Mouse (Mus musculus) small intestine, adult 2 months (tissue): ENCODE results near the gene Aasdh. TPM values are rescaled to one million over a fixed set of nuclear protein-coding genes. Genes with fewer than 3 reads are reported as not detected.
"Not testable (repeated sequence)": the region's sequence is repeated elsewhere in the genome, so short reads cannot be mapped to it uniquely, and the experiment has no call there.

Experiments used
- H3K27ac ChIP-seq: fragments of 200-500 bp; 2 replicates; pipeline ENCODE4 v1.5.1; 2012; ENCODE audit warnings: low read depth, low read length, control low read depth, inconsistent platforms; ENCODE audit not compliant: insufficient read depth
- H3K27me3 ChIP-seq: fragments of 200-500 bp; 2 replicates; pipeline ENCODE4 v1.6.1; 2012; ENCODE audit warnings: mild to moderate bottlenecking, moderate library complexity, low read length, inconsistent platforms; ENCODE audit not compliant: control insufficient read depth, insufficient read depth
- H3K36me3 ChIP-seq: fragments of 200-500 bp; 2 replicates; pipeline ENCODE4 v1.6.1; 2012; ENCODE audit warnings: mild to moderate bottlenecking, low read length, control low read depth, inconsistent platforms; ENCODE audit not compliant: control insufficient read depth, insufficient read depth
- H3K4me1 ChIP-seq: fragments of 200-500 bp; 2 replicates; pipeline ENCODE4 v1.6.1; 2012; ENCODE audit warnings: low read length, inconsistent platforms, mixed read lengths; ENCODE audit not compliant: control insufficient read depth, insufficient read depth, insufficient read length
- H3K4me3 ChIP-seq: fragments of 200-500 bp; 2 replicates; pipeline ENCODE4 v1.5.1; 2012; ENCODE audit warnings: low read depth, mild to moderate bottlenecking, control low read depth, inconsistent platforms, low read length, moderate library complexity
- CTCF ChIP-seq: fragments of 200-500 bp; IDR thresholded peaks from 2 replicates; pipeline ENCODE4 v1.5.1; 2012; ENCODE audit warnings: low read depth, mild to moderate bottlenecking, control low read depth, inconsistent platforms, low read length, moderate library complexity, mixed read lengths; ENCODE audit not compliant: insufficient replicate concordance, insufficient read length; ENCODE audit errors: extremely low read depth
- POLR2A ChIP-seq: fragments of 200-500 bp; IDR thresholded peaks from 2 replicates; pipeline ENCODE4 v1.6.1; 2012; ENCODE audit warnings: low read depth, mild to moderate bottlenecking, control low read depth, inconsistent platforms, low read length, moderate library complexity
- WGBS: fragments of 180-500 bp; shearing (Covaris S2); methylation state at CpG from one replicate; pipeline ENCODE4 v1.1.7; 2018; 5-methylcytosine and 5-hydroxymethylcytosine counted together
- polyA plus RNA-seq: library from polyadenylated mRNA; depleted of rRNA; stranded (reverse); fragments of >200 nt; gene quantifications from 2 replicates; pipeline ENCODE4 v1.2.3, GENCODE M21; 2012

Aasdh gene
- polyA plus RNA-seq, 1 experiment: 2.2 TPM

DNA sequence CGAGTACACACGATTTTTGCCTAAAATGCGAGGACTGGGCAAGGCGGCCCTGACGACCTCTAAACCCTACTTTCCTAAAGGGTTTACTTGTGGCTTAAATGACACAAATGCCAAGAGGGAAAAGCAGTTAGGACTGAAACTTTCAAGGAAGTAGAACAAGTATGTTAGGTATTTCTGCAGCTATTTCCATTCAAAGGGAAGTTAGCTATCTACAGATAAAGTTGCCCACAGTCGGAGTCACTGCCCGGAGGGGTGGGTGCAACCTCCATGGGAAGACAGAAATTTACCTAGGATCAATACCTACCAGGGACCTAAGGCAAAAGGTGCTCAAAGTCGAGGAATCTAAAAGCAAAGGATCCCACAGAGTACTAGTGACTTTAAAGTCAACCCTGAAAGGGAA lies 34.4 kb upstream of the Aasdh start:
- Histone ChIP-seq H3K27me3 (no peaks in the 10 kb centered on the region), H3K27ac (no peak overlapping the region), H3K4me1 (no peaks in the 10 kb centered on the region), H3K36me3 (no peaks in the 10 kb centered on the region), H3K4me3 (no peak overlapping the region)
- WGBS: 87% methylated on average over 8 of the region's 8 CpGs
- TF ChIP-seq CTCF (no peak), POLR2A (no peak)

DNA sequence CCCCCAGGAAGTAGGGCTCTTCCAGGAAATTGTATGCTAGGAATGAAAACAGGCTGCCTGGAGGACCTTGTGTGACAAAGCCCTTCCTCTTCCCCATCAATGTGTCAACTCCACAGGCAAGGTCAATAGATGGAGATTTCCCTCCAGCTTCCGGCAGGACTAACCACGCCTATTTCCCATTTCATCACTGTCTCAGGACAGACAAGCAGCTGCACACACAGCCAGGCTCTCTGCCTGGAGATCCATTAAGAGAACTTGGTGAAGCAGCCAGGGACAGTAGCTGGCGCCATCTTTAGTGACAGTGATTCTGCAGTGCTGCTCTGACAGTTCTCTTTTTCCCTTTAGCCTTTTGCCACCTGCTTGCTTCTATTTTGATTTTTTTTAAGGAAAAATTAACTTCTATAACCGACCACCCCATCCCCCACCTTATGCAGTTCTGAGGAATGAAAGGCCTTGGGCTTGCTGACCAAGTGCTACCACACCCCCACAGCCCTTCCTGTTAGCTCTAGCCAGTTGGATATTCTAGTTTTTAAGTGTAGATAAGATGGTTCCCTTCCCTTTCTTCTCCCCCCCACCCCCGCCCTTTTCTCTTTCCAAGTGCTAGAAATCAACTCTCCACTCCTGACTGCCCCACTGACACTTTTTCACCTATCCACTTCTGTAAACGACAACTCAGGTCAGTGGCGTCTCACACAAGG lies 24.0 kb upstream of the Aasdh start:
- no peak overlapping the region for H3K4me3 ChIP-seq
- no peak overlapping the region for H3K27ac ChIP-seq
- H3K27me3 ChIP-seq: no peaks in the 10 kb centered on the region
- peaks cover 2% of the 10 kb centered on the region; the same call in 1 of the 2 replicates for H3K36me3 ChIP-seq
- no peak for TF ChIP-seq POLR2A
- no peak for TF ChIP-seq CTCF
- 70% methylated on average over 7 of the region's 7 CpGs for WGBS
- no peaks in the 10 kb centered on the region; the same call in 1 of the 2 replicates for H3K4me1 ChIP-seq

DNA sequence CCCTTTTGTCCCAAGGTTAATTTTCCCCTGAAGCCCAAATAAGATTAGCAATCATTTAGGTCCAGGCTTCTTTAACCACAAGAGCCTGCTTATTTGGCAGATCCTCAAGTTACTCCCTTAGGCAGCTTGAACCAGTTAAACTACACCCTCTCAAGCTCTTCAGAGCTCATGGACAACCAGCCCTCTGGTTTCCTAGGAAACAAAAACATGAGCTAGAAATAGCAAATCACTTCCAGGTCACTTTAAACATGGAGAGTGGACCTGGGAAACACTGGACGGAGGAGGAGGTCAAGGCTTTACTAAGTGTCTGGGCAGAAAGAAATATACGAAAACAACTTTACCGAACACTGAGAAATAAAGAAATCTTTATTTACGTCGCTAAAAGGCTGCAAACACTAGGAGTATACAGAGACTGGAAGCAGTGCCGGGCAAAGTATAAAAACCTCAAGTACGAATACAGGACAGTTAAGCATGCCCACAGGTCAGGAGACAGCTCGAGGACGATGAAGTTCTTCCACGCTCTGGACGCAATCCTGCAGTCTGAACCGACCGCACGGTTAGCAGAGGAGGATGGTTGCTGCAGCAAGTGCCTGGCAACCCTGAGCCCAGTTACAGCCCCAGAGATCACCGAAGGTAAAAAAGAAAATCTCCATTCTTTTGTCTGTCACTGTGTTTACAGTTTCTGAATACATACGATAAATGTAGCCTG lies 23.0 kb upstream of the Aasdh start:
- TF ChIP-seq POLR2A (no peak), CTCF (no peak)
- 82% methylated on average over 16 of the region's 16 CpGs for WGBS
- Histone ChIP-seq H3K27me3 (no peaks in the 10 kb centered on the region), H3K27ac (peak overlapping the region; percentile 46; the same call in 1 of the 2 replicates), H3K36me3 (peaks cover 2% of the 10 kb centered on the region; the same call in 1 of the 2 replicates), H3K4me1 (no peaks in the 10 kb centered on the region; the same call in 1 of the 2 replicates), H3K4me3 (peak overlapping the region; percentile 37)

DNA sequence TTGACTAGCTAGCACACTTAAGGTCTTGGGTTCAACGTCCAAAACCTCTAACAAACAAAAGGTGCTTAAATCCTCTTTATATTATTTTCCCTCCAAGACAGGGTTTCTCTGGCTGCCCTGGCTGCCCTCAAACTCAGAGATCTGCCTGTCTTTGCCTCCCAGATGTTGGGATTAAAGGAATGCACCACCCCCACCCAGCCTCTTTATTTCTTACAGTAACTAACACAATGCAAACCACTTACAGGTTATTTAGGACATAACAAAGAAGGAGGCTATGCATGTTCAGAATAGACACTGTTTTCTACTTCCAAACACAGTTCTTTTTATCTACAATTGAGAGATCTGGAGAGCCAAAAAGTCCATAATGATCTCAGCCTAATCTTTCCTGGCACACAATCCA lies 19.0 kb upstream of the Aasdh start:
- peaks cover 6% of the 10 kb centered on the region for H3K36me3 ChIP-seq
- H3K4me3 ChIP-seq: no peak overlapping the region
- H3K4me1 ChIP-seq: no peaks in the 10 kb centered on the region; the same call in 1 of the 2 replicates
- no peak overlapping the region for H3K27ac ChIP-seq
- WGBS: 71% methylated on average over 1 of the region's 1 CpGs
- H3K27me3 ChIP-seq: no peaks in the 10 kb centered on the region
- TF ChIP-seq CTCF (no peak), POLR2A (no peak)

DNA sequence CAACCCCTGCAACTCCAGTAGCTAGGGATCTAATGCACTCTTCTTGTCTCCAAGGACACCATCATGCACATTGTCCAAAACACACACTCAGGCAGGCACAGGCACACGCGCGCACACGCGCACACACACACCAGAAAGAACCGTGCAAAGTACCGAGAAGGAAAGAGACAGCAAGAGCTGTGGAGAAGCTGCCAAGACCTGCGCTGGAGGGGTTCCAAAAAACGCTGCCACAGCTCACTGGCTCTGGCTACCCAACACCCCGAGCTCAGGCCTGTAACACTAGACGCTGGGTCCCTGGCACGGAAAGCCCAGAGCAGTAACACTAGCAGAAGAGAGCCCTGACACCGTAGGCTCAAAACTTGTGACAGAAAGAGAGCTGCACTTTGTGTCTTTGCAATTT lies 18.1 kb upstream of the Aasdh start:
- no peaks in the 10 kb centered on the region for H3K27me3 ChIP-seq
- no peaks in the 10 kb centered on the region for H3K4me1 ChIP-seq
- H3K27ac ChIP-seq: no peak overlapping the region
- TF ChIP-seq CTCF: no peak
- no peak for TF ChIP-seq POLR2A
- no peak overlapping the region for H3K4me3 ChIP-seq
- H3K36me3 ChIP-seq: peaks cover 8% of the 10 kb centered on the region
- WGBS: 87% methylated on average over 13 of the region's 13 CpGs

DNA sequence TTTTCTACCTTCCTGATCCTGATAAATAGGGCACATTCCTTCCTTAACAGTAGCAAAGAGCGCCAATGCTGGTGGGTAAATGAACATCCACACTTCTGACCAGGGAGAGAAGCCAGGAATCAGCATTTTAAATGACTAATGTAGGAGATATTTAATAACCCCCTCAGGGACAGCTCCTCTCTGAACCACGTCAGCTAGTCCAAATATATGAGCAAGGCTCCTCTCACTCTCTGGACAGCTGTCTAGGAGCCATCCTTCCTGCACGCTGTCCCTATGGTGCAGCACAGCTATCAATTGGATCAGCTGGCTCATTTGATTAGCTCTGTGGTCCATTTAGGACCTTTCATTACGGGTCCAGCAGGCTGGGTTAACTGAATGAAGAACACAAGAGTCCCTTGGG lies 17.5 kb upstream of the Aasdh start:
- Histone ChIP-seq H3K27me3 (no peaks in the 10 kb centered on the region), H3K4me1 (no peaks in the 10 kb centered on the region), H3K4me3 (no peak overlapping the region), H3K27ac (no peak overlapping the region), H3K36me3 (peaks cover 9% of the 10 kb centered on the region)
- WGBS: 89% methylated on average over 4 of the region's 4 CpGs
- TF ChIP-seq CTCF: no peak
- TF ChIP-seq POLR2A: no peak

DNA sequence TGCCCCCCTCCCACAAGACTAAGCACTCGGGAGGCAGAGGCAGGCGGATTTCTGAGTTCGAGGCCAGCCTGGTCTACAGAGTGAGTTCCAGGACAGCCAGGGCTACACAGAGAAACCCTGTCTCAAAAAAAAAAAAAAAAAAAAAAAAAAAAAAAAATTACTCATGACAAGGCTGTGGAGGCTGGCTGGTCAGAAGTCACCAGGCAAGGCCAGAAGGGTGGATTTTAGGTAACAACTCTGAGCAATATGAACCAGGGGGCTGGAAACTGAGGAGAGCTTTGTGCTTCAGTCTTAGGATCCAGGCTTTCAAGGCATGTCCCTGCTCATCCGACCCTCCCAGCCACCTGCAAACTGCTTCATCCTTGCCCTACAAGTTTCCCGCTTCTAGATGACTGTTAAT lies 7.2 kb upstream of the Aasdh start:
- not testable (repeated sequence) for H3K4me1 ChIP-seq, H3K27ac ChIP-seq, H3K36me3 ChIP-seq, H3K27me3 ChIP-seq, H3K4me3 ChIP-seq
- WGBS: 94% methylated on average over 5 of the region's 5 CpGs
